In genomic region chr10:7578002-7578401, GRCm38 (mm10) we compare ENCODE assay signal across 8 mouse cellular contexts. TPM values are rescaled to one million over a fixed set of nuclear protein-coding genes. Genes with fewer than 3 reads are reported as not detected.
DNase-seq lines count a peak whose midpoint lies in the region; TF ChIP-seq lines count a peak whose summit lies in the region.
"Had no signal": no experiment of that assay in that cellular context is flagged by ENCODE, and none has a peak within 500 bp of the region (broad histone marks: within the 10 kb centered on the region; RNA-seq: fewer than 3 reads in every experiment).

No protein-coding gene starts in this region.

- peak; percentile 53 to 55 for DNase-seq in left cerebral cortex, adult 18-20 months (ENCODE audit: low spot score in 2 of 2)
- DNase-seq in left cerebral cortex, postnatal 4 days: no peak
- no peak for DNase-seq in ES-E14 (ENCODE audit: low read depth, low spot score)
- DNase-seq in adrenal gland, adult 8-10 months: peak; percentile 10
- peak; percentile 19 to 52 for DNase-seq in layer of hippocampus, postnatal 14 days (ENCODE audit: low spot score in 2 of 2)
- no peak for DNase-seq in yolk sac, embryonic 10.5 days (ENCODE audit: low spot score)
- DNase-seq in urinary bladder, adult 18-20 months (ENCODE audit: low spot score in 2 of 2): no peak

- H3K9ac ChIP-seq in ES-E14 (ENCODE audit: insufficient read depth, low read depth, low read length, poor library complexity, severe bottlenecking): no peak overlapping the region
- H3K9ac ChIP-seq: midbrain, embryonic 12.5 days had no signal

- intact Hi-C loops in left cerebral cortex, postnatal 4 days (cut with DNase I): no loop called here

- H3K4me1 ChIP-seq in ES-E14 (ENCODE audit: control insufficient read depth in 2 of 2, insufficient read depth in 2 of 2, low read length in 2 of 2, poor library complexity in 1 of 2): peaks cover 0 to 5% of the 10 kb centered on the region in 2 experiments; a peak in 1 of 4 replicates
- H3K4me1 ChIP-seq: midbrain, embryonic 12.5 days had no signal

- H3K27ac ChIP-seq in ES-E14 (ENCODE audit: insufficient read depth, low read depth, low read length, poor library complexity, severe bottlenecking): no peak overlapping the region
- H3K27ac ChIP-seq: midbrain, embryonic 12.5 days had no signal

- H3K4me3 ChIP-seq in ES-E14 (ENCODE audit: insufficient read depth in 1 of 2, low read depth in 1 of 2, low read length in 2 of 2, poor library complexity in 1 of 2, severe bottlenecking in 1 of 2): no peak overlapping the region
- H3K4me3 ChIP-seq: midbrain, embryonic 12.5 days had no signal

- H3K9me3 ChIP-seq in ES-E14 (ENCODE audit: control insufficient read depth, insufficient read depth, low read depth, low read length): no peaks in the 10 kb centered on the region
- H3K9me3 ChIP-seq: midbrain, embryonic 12.5 days had no signal

- in situ Hi-C loops in ES-E14 (cut with MboI; ENCODE audit: low sequenced_read_pairs in 2 of 2, unreplicated experiment in 2 of 2): no loop called here

- no peaks in the 10 kb centered on the region for H3K36me3 ChIP-seq in ES-E14 (ENCODE audit: control insufficient read depth, insufficient read depth, low read length, poor library complexity, severe bottlenecking)
- H3K36me3 ChIP-seq: midbrain, embryonic 12.5 days had no signal

TF ChIP-seq in ES-E14, 5 proteins besides CTCF, POLR2A, EP300 and RAD21:
- no peak for TF ChIP-seq MAFK (IDR thresholded peaks at IDR 0.05; ENCODE audit: insufficient read depth, low read depth, low read length)
- TF ChIP-seq ZC3H11A (IDR thresholded peaks at IDR 0.05; ENCODE audit: borderline replicate concordance, low read depth, low read length): peak; percentile 14; the same call in 1 of the 2 replicates

RNA-seq across cellular contexts. Expression of gene Lrp11, which starts 11.6 kb away (rescaled TPM):
- total RNA-seq in left cerebral cortex, adult 18-20 months (2021): 100 to 1,000 TPM; 154 to 165 TPM
- 10 to 100 TPM; 74.0 to 83.9 TPM for total RNA-seq in left cerebral cortex, postnatal 4 days (2021)
- 25.6 and 44.0 TPM in 2 replicates for total RNA-seq in ES-E14 (2012; rRNA removed)
- 10 to 100 TPM; 25.7 to 36.3 (median 29.4) TPM for total RNA-seq in adrenal gland, adult 8-10 months (2022)
- total RNA-seq in layer of hippocampus, postnatal 14 days (2021): 100 to 1,000 TPM; 161 to 173 TPM

Comparison
In these comparisons a context has a peak if more than half of its experiments do, and no peak if none do; other contexts are left out.
1. DNase-seq: peak in left cerebral cortex, adult 18-20 months (2 of 2), adrenal gland, adult 8-10 months (single experiment) and layer of hippocampus, postnatal 14 days (2 of 2); none in left cerebral cortex, postnatal 4 days (single experiment), ES-E14 (single experiment), yolk sac, embryonic 10.5 days (single experiment) and urinary bladder, adult 18-20 months (0 of 2).